Mouse (Mus musculus): ENCODE measurements at regions not wholly inside any gene's neighbourhood (a gene's known extent, or its start where the extent isn't known, plus 50 kb on each side); places are given as distances from the start of the nearest gene placed in this dataset.

DNA sequence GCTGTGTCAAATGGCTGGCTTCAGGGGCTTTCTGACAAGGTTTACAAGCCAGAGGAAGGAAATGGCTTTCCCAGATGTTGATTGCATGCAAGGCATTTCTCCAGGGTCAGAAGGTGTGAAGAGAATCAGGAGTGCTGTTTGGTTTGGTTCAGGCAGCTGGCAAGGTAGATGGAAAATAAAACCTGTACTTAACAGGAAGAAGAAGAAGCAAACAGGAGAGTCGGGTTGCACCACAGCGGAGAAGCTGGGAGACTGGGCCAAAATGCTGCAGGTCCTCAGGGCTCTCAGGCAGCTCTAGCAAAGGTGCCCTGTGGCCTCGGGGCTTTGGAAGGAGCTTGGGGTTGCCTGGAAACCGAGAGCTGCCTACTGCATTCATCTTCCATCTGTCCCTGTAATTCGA, 908.9 kb upstream of the Car8 start:
- TF ChIP-seq POLR2A (IDR thresholded peaks at IDR 0.05; ENCODE audit: borderline replicate concordance, control insufficient read depth, low read depth, low read length) (no peak), CTCF (IDR thresholded peaks at IDR 0.05; ENCODE audit: control insufficient read depth, insufficient read depth, low read length) (no peak)
